Mouse (Mus musculus) neutrophil, adult 59 days (primary cell): ENCODE measurements around the gene Cxcl15. TPM values are rescaled to one million over a fixed set of nuclear protein-coding genes. Genes with fewer than 3 reads are reported as not detected.

Source experiments
- total RNA-seq, 2 experiments: library from RNA; stranded (reverse); gene quantifications; 1 replicate in 1 of 2; 2 replicates in 1 of 2; pipeline ENCODE4 v1.2.4; 2023

Gene Cxcl15
- not detected for total RNA-seq

GRCm38 (mm10) chr5:90794195-90794625 is at the start of gene Cxcl15:
TSS of gene Cxcl15 (plus strand) at chr5:90794534.

GRCm38 (mm10) chr5:90759077-90760065 is 35.0 kb upstream of the Cxcl15 start, which contains the start of gene Cxcl5:
TSS of gene Cxcl5 (plus strand) at chr5:90759360.

GRCm38 (mm10) chr5:90768218-90768617 is 26.1 kb upstream of the Cxcl15 start, which contains the start of gene Ppbp:
TSS of gene Ppbp (plus strand) at chr5:90768518.

GRCm38 (mm10) chr5:90771880-90772653 is 22.3 kb upstream of the Cxcl15 start, which contains the start of gene Pf4:
TSS of gene Pf4 (plus strand) at chr5:90772435.

GRCm38 (mm10) chr5:90785659-90786588 is 8.4 kb upstream of the Cxcl15 start, which contains the start of gene Cxcl3:
TSS of gene Cxcl3 (plus strand) at chr5:90786103.

Other genes starting within 250 kb of the Cxcl15 start
- not detected for gene 5830473C10Rik, start 233.4 kb upstream of the Cxcl15 start, total RNA-seq
- gene Rassf6, start 153.9 kb upstream of the Cxcl15 start, total RNA-seq, result under 1 TPM in 1 of 2 experiments, not detected in 1; 0.36 TPM
- gene Cxcl5, start 35.2 kb upstream of the Cxcl15 start, total RNA-seq, result not detected
- 10 to 100 TPM in 1 of 2 experiments, 1 to 10 TPM in 1; 7.1 to 14.8 TPM for gene Ppbp, start 26.0 kb upstream of the Cxcl15 start, total RNA-seq
- gene Pf4, start 22.1 kb upstream of the Cxcl15 start, total RNA-seq, result 10 to 100 TPM; 18.0 to 20.6 TPM
- 1 to 10 TPM; 2.3 to 2.6 TPM for gene Cxcl3, start 8.4 kb upstream of the Cxcl15 start, total RNA-seq
- gene Cxcl1, start 96.7 kb downstream of the Cxcl15 start, total RNA-seq, result not detected
- gene Cxcl2, start 109.3 kb downstream of the Cxcl15 start, total RNA-seq, result 100 to 1,000 TPM; 405 to 433 TPM
- 1 to 10 TPM; 2.5 to 3.9 TPM for gene Mthfd2l, start 136.6 kb downstream of the Cxcl15 start, total RNA-seq
- under 1 TPM in 1 of 2 experiments, not detected in 1; 0.51 TPM for gene Epgn, start 232.9 kb downstream of the Cxcl15 start, total RNA-seq